Mouse (Mus musculus): ENCODE measurements at regions not wholly inside any gene's neighbourhood (a gene's known extent, or its start where the extent isn't known, plus 50 kb on each side); places are given as distances from the start of the nearest gene placed in this dataset.

GRCm38 (mm10) chr13:71736821-71737345 is 226.6 kb downstream of the Irx1 start:
- Histone ChIP-seq H3K36me3 (ENCODE audit: control insufficient read depth, insufficient read depth, low read length) (no peaks in the 10 kb centered on the region), H3K9ac (ENCODE audit: low read depth, low read length) (no peak overlapping the region), H3K27me3 (ENCODE audit: control insufficient read depth, insufficient read depth, low read length) (no peaks in the 10 kb centered on the region), H3K27ac (ENCODE audit: low read depth, low read length) (no peak overlapping the region), H3K4me2 (replicated peaks; ENCODE audit: low read depth, low read length) (no peak overlapping the region), H3K4me1 (ENCODE audit: control insufficient read depth, insufficient read depth, low read length) (no peaks in the 10 kb centered on the region), H3K4me3 (ENCODE audit: low read length) (no peak overlapping the region), H3K9me3 (ENCODE audit: control insufficient read depth, low read length) (no peaks in the 10 kb centered on the region)
- no peak for ATAC-seq (ENCODE audit: low FRiP score, low TSS enrichment)
- 85% methylated on average over 8 of the region's 8 CpGs for WGBS

GRCm38 (mm10) chr13:71734261-71734660 is 229.3 kb downstream of the Irx1 start:
- H3K27me3 ChIP-seq (ENCODE audit: control insufficient read depth, insufficient read depth, low read length), result no peaks in the 10 kb centered on the region
- H3K9me3 ChIP-seq (ENCODE audit: control insufficient read depth, low read length), result no peaks in the 10 kb centered on the region
- H3K4me1 ChIP-seq (ENCODE audit: control insufficient read depth, insufficient read depth, low read length), result no peaks in the 10 kb centered on the region
- no peak overlapping the region for H3K9ac ChIP-seq (ENCODE audit: low read depth, low read length)
- H3K27ac ChIP-seq (ENCODE audit: low read depth, low read length), result no peak overlapping the region
- 18% methylated on average over 12 of the region's 12 CpGs for WGBS
- no peaks in the 10 kb centered on the region for H3K36me3 ChIP-seq (ENCODE audit: control insufficient read depth, insufficient read depth, low read length)
- ATAC-seq (ENCODE audit: low FRiP score, low TSS enrichment), result no peak
- H3K4me2 ChIP-seq (replicated peaks; ENCODE audit: low read depth, low read length), result no peak overlapping the region
- H3K4me3 ChIP-seq (ENCODE audit: low read length), result no peak overlapping the region

- no peak overlapping the region for H3K4me2 ChIP-seq (replicated peaks; ENCODE audit: low read depth, low read length)
- H3K9me3 ChIP-seq (ENCODE audit: control insufficient read depth, low read length), result no peaks in the 10 kb centered on the region
- H3K4me1 ChIP-seq (ENCODE audit: control insufficient read depth, insufficient read depth, low read length), result no peaks in the 10 kb centered on the region
- no peak for ATAC-seq (ENCODE audit: low FRiP score, low TSS enrichment)
- no peaks in the 10 kb centered on the region for H3K36me3 ChIP-seq (ENCODE audit: control insufficient read depth, insufficient read depth, low read length)
- no peak overlapping the region for H3K4me3 ChIP-seq (ENCODE audit: low read length)
- H3K27ac ChIP-seq (ENCODE audit: low read depth, low read length), result no peak overlapping the region
- no peaks in the 10 kb centered on the region for H3K27me3 ChIP-seq (ENCODE audit: control insufficient read depth, insufficient read depth, low read length)
- H3K9ac ChIP-seq (ENCODE audit: low read depth, low read length), result no peak overlapping the region
- WGBS, result 72% methylated on average over 5 of the region's 5 CpGs
Observed at GRCm38 (mm10) chr13:71733360-71733759, 230.2 kb downstream of the Irx1 start.

GRCm38 (mm10) chr13:71732903-71733302 is 230.6 kb downstream of the Irx1 start:
- no peaks in the 10 kb centered on the region for H3K36me3 ChIP-seq (ENCODE audit: control insufficient read depth, insufficient read depth, low read length)
- no peaks in the 10 kb centered on the region for H3K4me1 ChIP-seq (ENCODE audit: control insufficient read depth, insufficient read depth, low read length)
- H3K27ac ChIP-seq (ENCODE audit: low read depth, low read length), result no peak overlapping the region
- H3K4me2 ChIP-seq (replicated peaks; ENCODE audit: low read depth, low read length), result no peak overlapping the region
- no peaks in the 10 kb centered on the region for H3K9me3 ChIP-seq (ENCODE audit: control insufficient read depth, low read length)
- H3K27me3 ChIP-seq (ENCODE audit: control insufficient read depth, insufficient read depth, low read length), result no peaks in the 10 kb centered on the region
- no peak overlapping the region for H3K9ac ChIP-seq (ENCODE audit: low read depth, low read length)
- no peak for ATAC-seq (ENCODE audit: low FRiP score, low TSS enrichment)
- no peak overlapping the region for H3K4me3 ChIP-seq (ENCODE audit: low read length)
- WGBS, result 86% methylated on average over 1 of the region's 1 CpGs

- whole genome bisulfite sequencing, result 35% methylated on average over 20 of the region's 20 CpGs
- Histone ChIP-seq H3K9me3 (ENCODE audit: control insufficient read depth, low read length) (no peaks in the 10 kb centered on the region), H3K4me3 (ENCODE audit: low read length) (no peak overlapping the region), H3K27me3 (ENCODE audit: control insufficient read depth, insufficient read depth, low read length) (0 out of 2 replicates have a peak, but pooled peaks cover 2% of the 10 kb centered on the region), H3K36me3 (ENCODE audit: control insufficient read depth, insufficient read depth, low read length) (no peaks in the 10 kb centered on the region), H3K4me2 (replicated peaks; ENCODE audit: low read depth, low read length) (no peak overlapping the region; the same call in 1 of the 2 replicates), H3K27ac (ENCODE audit: low read depth, low read length) (no peak overlapping the region), H3K9ac (ENCODE audit: low read depth, low read length) (no peak overlapping the region), H3K4me1 (ENCODE audit: control insufficient read depth, insufficient read depth, low read length) (peaks cover 16% of the 10 kb centered on the region; the same call in 1 of the 2 replicates)
- 0 out of 2 replicates have a peak, but pooled peaks have one; percentile 32 for ATAC-seq (ENCODE audit: low FRiP score, low TSS enrichment)
Observed at GRCm38 (mm10) chr13:71690069-71690817, 273.3 kb downstream of the Irx1 start.

- no peak overlapping the region for H3K4me3 ChIP-seq (ENCODE audit: low read length)
- H3K4me2 ChIP-seq (replicated peaks; ENCODE audit: low read depth, low read length), result no peak overlapping the region; the same call in 1 of the 2 replicates
- peak; percentile 75; the same call in 1 of the 2 replicates for ATAC-seq (ENCODE audit: low FRiP score, low TSS enrichment)
- H3K9ac ChIP-seq (ENCODE audit: low read depth, low read length), result no peak overlapping the region
- 20% methylated on average over 9 of the region's 9 CpGs for WGBS
- H3K4me1 ChIP-seq (ENCODE audit: control insufficient read depth, insufficient read depth, low read length), result peaks cover 16% of the 10 kb centered on the region; the same call in 1 of the 2 replicates
- no peaks in the 10 kb centered on the region for H3K36me3 ChIP-seq (ENCODE audit: control insufficient read depth, insufficient read depth, low read length)
- no peak overlapping the region for H3K27ac ChIP-seq (ENCODE audit: low read depth, low read length)
- 0 out of 2 replicates have a peak, but pooled peaks cover 2% of the 10 kb centered on the region for H3K27me3 ChIP-seq (ENCODE audit: control insufficient read depth, insufficient read depth, low read length)
- H3K9me3 ChIP-seq (ENCODE audit: control insufficient read depth, low read length), result no peaks in the 10 kb centered on the region
Observed at GRCm38 (mm10) chr13:71689187-71689586, 274.3 kb downstream of the Irx1 start.

- Histone ChIP-seq H3K4me1 (ENCODE audit: control insufficient read depth, insufficient read depth, low read length) (no peaks in the 10 kb centered on the region), H3K27me3 (ENCODE audit: control insufficient read depth, insufficient read depth, low read length) (no peaks in the 10 kb centered on the region), H3K9ac (ENCODE audit: low read depth, low read length) (no peak overlapping the region), H3K9me3 (ENCODE audit: control insufficient read depth, low read length) (no peaks in the 10 kb centered on the region), H3K27ac (ENCODE audit: low read depth, low read length) (no peak overlapping the region), H3K4me2 (replicated peaks; ENCODE audit: low read depth, low read length) (no peak overlapping the region), H3K36me3 (ENCODE audit: control insufficient read depth, insufficient read depth, low read length) (no peaks in the 10 kb centered on the region), H3K4me3 (ENCODE audit: low read length) (no peak overlapping the region)
- ATAC-seq (ENCODE audit: low FRiP score, low TSS enrichment), result no peak
- WGBS, result 75% methylated on average over 10 of the region's 10 CpGs
Observed at GRCm38 (mm10) chr13:71676081-71676624, 287.4 kb downstream of the Irx1 start.

- Histone ChIP-seq H3K4me1 (ENCODE audit: control insufficient read depth, insufficient read depth, low read length) (no peaks in the 10 kb centered on the region), H3K27me3 (ENCODE audit: control insufficient read depth, insufficient read depth, low read length) (no peaks in the 10 kb centered on the region), H3K4me2 (replicated peaks; ENCODE audit: low read depth, low read length) (no peak overlapping the region), H3K9ac (ENCODE audit: low read depth, low read length) (no peak overlapping the region), H3K9me3 (ENCODE audit: control insufficient read depth, low read length) (no peaks in the 10 kb centered on the region), H3K4me3 (ENCODE audit: low read length) (no peak overlapping the region), H3K36me3 (ENCODE audit: control insufficient read depth, insufficient read depth, low read length) (no peaks in the 10 kb centered on the region), H3K27ac (ENCODE audit: low read depth, low read length) (no peak overlapping the region)
- ATAC-seq (ENCODE audit: low FRiP score, low TSS enrichment), result no peak
- 88% methylated on average over 6 of the region's 6 CpGs for WGBS
Observed at GRCm38 (mm10) chr13:71669956-71670739, 293.4 kb downstream of the Irx1 start.
